Mouse (Mus musculus) heart, embryonic 15.5 days (tissue): ENCODE data around the gene Gzmg. TPM values are rescaled to one million over a fixed set of nuclear protein-coding genes. Genes with fewer than 3 reads are reported as not detected.
"Not testable (repeated sequence)": the region's sequence is repeated elsewhere in the genome, so short reads cannot be mapped to it uniquely, and the experiment has no call there.

Experiments used
- ATAC-seq: fragments of 200-750 bp; cut with Nextera tagmentation; replicated peaks from 2 replicates; pipeline ENCODE4 v1.8.0; 2017; ENCODE audit warnings: low read depth, moderate TSS enrichment; ENCODE audit not compliant: insufficient number of reproducible peaks, insufficient read depth, low FRiP score
- H3K27ac ChIP-seq: fragments of 300-500 bp; sonication (generic); 2 replicates; pipeline ENCODE4 v1.5.1; 2015; ENCODE audit warnings: mild to moderate bottlenecking, inconsistent platforms
- H3K27me3 ChIP-seq: fragments of 300-500 bp; sonication (generic); 2 replicates; pipeline ENCODE4 v1.6.1; 2015; ENCODE audit warnings: inconsistent platforms
- H3K36me3 ChIP-seq: fragments of 300-500 bp; sonication (generic); 2 replicates; pipeline ENCODE4 v1.6.1; 2015; ENCODE audit warnings: mild to moderate bottlenecking, inconsistent platforms
- H3K4me1 ChIP-seq: fragments of 300-500 bp; sonication (generic); replicated peaks from 2 replicates; pipeline ENCODE4 v1.6.1; 2015; ENCODE audit warnings: inconsistent platforms
- H3K4me2 ChIP-seq: fragments of 300-500 bp; sonication (generic); 2 replicates; pipeline ENCODE4 v1.6.1; 2015; ENCODE audit warnings: inconsistent platforms, mild to moderate bottlenecking, moderate library complexity
- H3K4me3 ChIP-seq: fragments of 300-500 bp; sonication (generic); 2 replicates; pipeline ENCODE4 v1.5.1; 2015; ENCODE audit warnings: mild to moderate bottlenecking, inconsistent platforms
- H3K9ac ChIP-seq: fragments of 300-500 bp; sonication (generic); 2 replicates; pipeline ENCODE4 v1.6.1; 2015; ENCODE audit warnings: mild to moderate bottlenecking, inconsistent platforms
- H3K9me3 ChIP-seq: fragments of 300-500 bp; sonication (generic); replicated peaks from 2 replicates; pipeline ENCODE4 v1.6.1; 2016; ENCODE audit warnings: inconsistent platforms
- whole genome bisulfite sequencing: fragments of 180-500 bp; shearing (Covaris S2); methylation state at CpG from one replicate; pipeline ENCODE4 v1.1.7; 2015; ENCODE audit warnings: mixed read lengths; 5-methylcytosine and 5-hydroxymethylcytosine counted together
- polyA plus RNA-seq: library from polyadenylated mRNA; unstranded; fragments of >200 nt; fragmentation: Nextera tagmentation; extraction: Ambion mirVana; gene quantifications from 2 replicates; pipeline ENCODE4 v1.2.1, GENCODE M21; 2015

Gzmg gene
- polyA plus RNA-seq, 1 experiment from 2014 or later, result not detected

DNA sequence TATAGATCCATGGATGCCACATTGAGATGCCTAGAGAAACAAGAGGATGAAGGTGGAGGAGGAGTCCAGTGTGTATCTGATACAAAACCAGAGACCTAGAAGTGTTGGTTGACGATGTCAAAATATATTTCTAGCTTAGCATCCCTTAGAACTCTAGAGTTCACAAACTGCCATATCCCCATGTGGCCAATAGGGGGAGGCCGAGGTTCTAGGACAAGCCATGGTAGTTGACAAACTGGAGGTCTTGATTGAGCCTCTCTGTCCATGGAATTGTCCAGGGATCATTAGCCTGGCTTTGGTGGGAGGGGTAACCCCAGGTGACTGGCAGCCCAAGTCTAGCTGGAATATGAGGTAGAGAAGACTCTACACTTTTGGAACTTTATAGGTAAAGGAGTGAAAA lies 4.0 kb downstream of the Gzmg start:
- Histone ChIP-seq H3K27ac (no peak overlapping the region), H3K4me2 (no peak overlapping the region), H3K9me3 (no peaks in the 10 kb centered on the region), H3K36me3 (no peaks in the 10 kb centered on the region), H3K9ac (no peak overlapping the region), H3K4me3 (no peak overlapping the region), H3K4me1 (no peaks in the 10 kb centered on the region), H3K27me3 (no peaks in the 10 kb centered on the region)
- WGBS, result 68% methylated on average over 2 of the region's 2 CpGs
- ATAC-seq, result no peak

DNA sequence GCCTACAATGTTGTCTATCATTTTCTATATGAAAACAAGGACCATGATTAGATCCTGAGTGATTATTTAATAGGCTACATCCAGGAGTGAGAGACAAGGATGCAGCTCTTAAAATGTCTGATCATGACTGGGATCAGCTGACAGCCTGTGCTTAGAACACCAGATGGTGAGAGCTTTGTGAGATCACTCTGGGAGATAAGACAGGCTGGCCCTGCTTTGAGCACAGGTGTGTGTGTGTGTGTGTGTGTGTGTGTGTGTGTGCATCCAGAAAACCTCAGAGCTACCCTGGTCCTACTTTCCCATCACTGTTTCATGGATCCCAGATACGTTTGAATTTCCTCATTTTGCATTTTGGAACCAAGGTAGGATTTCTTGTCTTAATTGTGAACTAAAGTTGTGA lies 25.7 kb downstream of the Gzmg start:
- not testable (repeated sequence) for H3K4me3 ChIP-seq, H3K27me3 ChIP-seq, H3K4me2 ChIP-seq, H3K9ac ChIP-seq, H3K9me3 ChIP-seq, H3K4me1 ChIP-seq, H3K27ac ChIP-seq, ATAC-seq, H3K36me3 ChIP-seq
- WGBS, result 78% methylated on average over 1 of the region's 1 CpGs

DNA sequence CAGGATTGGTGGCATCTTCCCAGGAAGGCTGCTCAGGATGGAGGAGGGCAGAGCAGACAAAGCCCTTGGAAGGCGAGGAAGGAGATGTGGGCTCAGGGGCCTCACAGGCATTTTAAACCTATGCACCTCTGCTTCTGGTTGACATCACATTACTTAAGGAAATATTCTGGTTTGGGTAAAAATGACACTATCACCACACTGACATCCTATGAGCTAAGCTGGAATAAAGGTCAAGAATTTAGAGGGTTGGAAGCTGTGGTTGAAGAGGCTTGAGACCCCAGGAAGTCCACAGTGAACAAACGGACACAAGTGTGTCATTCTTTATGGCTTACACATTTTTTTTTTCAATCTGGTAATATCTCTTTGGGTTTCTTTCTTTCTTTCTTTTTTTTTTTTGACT lies 26.9 kb downstream of the Gzmg start, which contains the start of gene Gzmd:
Gzmd (minus strand) TSS at position 101 of the 400 bp plus-strand sequence.
- H3K36me3 ChIP-seq, H3K27ac ChIP-seq, ATAC-seq, H3K9me3 ChIP-seq, H3K4me2 ChIP-seq, H3K4me1 ChIP-seq, H3K9ac ChIP-seq, H3K27me3 ChIP-seq, H3K4me3 ChIP-seq: not testable (repeated sequence)
- WGBS, result 71% methylated on average over 2 of the region's 2 CpGs

DNA sequence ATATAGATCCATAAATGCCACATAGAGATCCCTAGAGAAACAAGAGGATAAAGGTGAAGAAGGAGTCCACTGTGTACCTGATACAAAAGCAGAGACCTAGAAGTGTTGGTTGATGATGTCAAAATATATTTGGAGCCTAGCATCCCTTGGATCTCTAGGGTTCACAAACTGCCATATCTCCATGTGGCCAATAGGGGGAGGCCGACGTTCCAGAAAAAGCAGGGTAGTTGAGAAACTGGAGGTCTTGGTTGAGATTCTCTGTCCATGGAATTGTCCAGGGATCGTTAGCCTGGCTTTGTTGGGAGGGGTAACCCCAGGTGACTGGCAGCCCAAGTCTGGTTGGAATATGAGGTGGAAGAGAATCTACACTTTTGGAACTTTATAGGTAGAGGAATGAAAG lies 31.0 kb downstream of the Gzmg start:
- no peak overlapping the region for H3K27ac ChIP-seq
- no peaks in the 10 kb centered on the region for H3K9me3 ChIP-seq
- H3K4me2 ChIP-seq, result no peak overlapping the region
- ATAC-seq, result no peak
- H3K4me3 ChIP-seq, result no peak overlapping the region
- H3K27me3 ChIP-seq, result no peaks in the 10 kb centered on the region
- H3K4me1 ChIP-seq, result no peaks in the 10 kb centered on the region
- H3K9ac ChIP-seq, result no peak overlapping the region
- H3K36me3 ChIP-seq, result no peaks in the 10 kb centered on the region
- WGBS, result 44% methylated on average over 3 of the region's 3 CpGs

DNA sequence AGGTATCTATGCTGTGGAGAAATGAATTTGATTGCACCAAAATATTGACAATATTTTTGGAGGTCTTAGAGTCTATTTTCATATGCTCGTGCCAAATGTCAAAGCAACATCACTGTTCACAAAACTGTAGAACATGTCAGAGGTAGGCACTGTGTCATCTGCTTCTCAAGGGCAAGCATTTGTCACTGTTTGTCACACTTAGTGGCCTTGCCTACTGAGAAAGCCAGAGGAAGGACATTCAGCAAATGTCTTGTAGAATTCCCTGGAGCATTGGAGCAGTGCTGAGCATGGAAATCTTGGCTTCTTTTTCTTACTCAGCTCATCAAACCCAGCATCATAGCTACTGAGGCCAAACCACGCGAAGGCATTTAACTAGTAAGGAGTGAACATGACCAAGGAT lies 35.9 kb downstream of the Gzmg start:
- WGBS, result 85% methylated on average over 3 of the region's 3 CpGs
- Histone ChIP-seq H3K4me2 (no peak overlapping the region), H3K9ac (no peak overlapping the region), H3K36me3 (no peaks in the 10 kb centered on the region), H3K4me3 (no peak overlapping the region), H3K27ac (no peak overlapping the region), H3K27me3 (no peaks in the 10 kb centered on the region), H3K4me1 (no peaks in the 10 kb centered on the region), H3K9me3 (no peaks in the 10 kb centered on the region)
- ATAC-seq, result no peak

DNA sequence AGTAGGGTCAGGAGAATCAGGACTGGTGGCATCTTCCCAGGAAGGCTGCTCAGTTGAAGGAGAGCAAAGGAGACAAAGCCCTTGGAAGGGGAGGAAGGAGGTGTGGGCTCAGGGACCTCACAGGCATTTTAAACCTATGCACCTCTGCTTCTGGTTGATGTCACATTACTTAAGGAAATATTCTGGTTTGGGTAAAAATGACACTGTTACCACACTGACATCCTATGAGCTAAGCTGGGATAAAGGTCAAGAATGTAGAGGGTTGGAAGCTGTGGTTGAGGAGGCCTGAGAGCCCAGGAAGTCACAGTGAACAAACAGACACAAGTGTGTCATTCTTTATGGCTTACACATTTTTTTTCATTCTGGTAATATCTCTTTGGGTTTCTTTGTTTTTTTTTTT lies 38.9 kb downstream of the Gzmg start, which contains the start of gene Gzme:
Gzme (minus strand) TSS at position 101 of the 400 bp plus-strand sequence.
- Histone ChIP-seq H3K27ac (no peak within 1 kb of the TSS), H3K36me3 (no peaks in the 10 kb centered on the region), H3K27me3 (no peaks in the 10 kb centered on the region), H3K4me1 (no peaks in the 10 kb centered on the region), H3K9me3 (no peaks in the 10 kb centered on the region), H3K4me2 (no peak within 1 kb of the TSS), H3K9ac (no peak within 1 kb of the TSS), H3K4me3 (no peak within 1 kb of the TSS)
- no peak for ATAC-seq

DNA sequence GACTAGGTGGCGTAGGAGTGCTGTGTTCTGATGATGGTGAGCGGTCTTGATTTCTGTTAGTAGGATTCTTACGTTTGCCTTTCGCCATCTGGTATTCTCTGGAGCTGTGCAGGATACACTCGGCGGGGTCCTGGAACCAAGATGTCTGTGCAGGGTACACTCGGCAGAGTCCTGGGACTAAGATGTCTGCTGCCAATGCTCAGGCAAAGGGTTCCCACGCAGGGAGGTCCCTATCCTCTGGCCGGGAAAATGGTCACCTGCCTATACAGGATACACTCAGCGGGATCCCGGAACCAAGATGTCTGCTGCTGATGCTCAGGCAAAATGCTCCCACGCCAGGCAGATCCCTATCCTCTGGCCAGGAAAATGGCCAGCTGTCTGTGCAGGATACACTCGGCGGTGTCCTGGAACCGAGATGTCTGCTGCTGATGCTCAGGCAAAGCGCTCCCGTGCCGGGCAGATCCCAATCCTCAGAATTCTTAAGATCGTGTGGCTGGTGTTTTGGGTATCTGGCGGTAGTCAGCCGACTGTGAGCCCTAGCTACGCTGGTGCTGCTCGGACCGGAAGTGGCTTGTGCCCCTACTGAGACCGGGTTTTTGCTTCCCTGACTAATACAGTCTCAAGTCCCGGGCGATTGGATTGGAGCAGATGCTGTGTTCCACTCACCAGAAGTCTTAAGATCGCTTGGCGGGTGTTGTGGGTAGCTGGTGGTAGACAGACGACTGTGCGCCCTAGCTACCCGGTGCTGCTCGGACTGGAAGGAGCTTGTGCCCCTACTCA lies 43.7 kb downstream of the Gzmg start:
- H3K9me3 ChIP-seq, H3K4me2 ChIP-seq, H3K36me3 ChIP-seq, H3K27ac ChIP-seq, H3K27me3 ChIP-seq, H3K4me1 ChIP-seq, H3K9ac ChIP-seq, ATAC-seq, H3K4me3 ChIP-seq: not testable (repeated sequence)
- WGBS, result 83% methylated on average over 33 of the region's 33 CpGs

Other genes starting within 250 kb of the Gzmg start
- 8.9 and 9.6 TPM in 2 replicates for gene Cma1, start 214.9 kb downstream of the Gzmg start, polyA plus RNA-seq
- gene Cma2, start 208.6 kb downstream of the Gzmg start, polyA plus RNA-seq, result not detected in 2 replicates
- not detected in 2 replicates for gene Mcpt1, start 141.6 kb downstream of the Gzmg start, polyA plus RNA-seq
- not detected in 2 replicates for gene Mcpt9, start 129.1 kb downstream of the Gzmg start, polyA plus RNA-seq
- gene Mcpt2, start 117.5 kb downstream of the Gzmg start, polyA plus RNA-seq, result 0.19 TPM in 1 of 2 replicates, not detected in the other
- gene Mcpt4, start 97.3 kb downstream of the Gzmg start, polyA plus RNA-seq, result 0.75 and 0.88 TPM in 2 replicates
- 0.52 and 0.94 TPM in 2 replicates for gene Mcpt8, start 74.3 kb downstream of the Gzmg start, polyA plus RNA-seq
- gene Ctsg, start 57.0 kb downstream of the Gzmg start, polyA plus RNA-seq, result 0.19 and 0.33 TPM in 2 replicates
- gene Gzme, start 39.0 kb downstream of the Gzmg start, polyA plus RNA-seq, result not detected in 2 replicates
- not detected in 2 replicates for gene Gzmd, start 27.0 kb downstream of the Gzmg start, polyA plus RNA-seq
- gene Gzmn, start 15.0 kb upstream of the Gzmg start, polyA plus RNA-seq, result not detected in 2 replicates
- gene Gzmf, start 51.8 kb upstream of the Gzmg start, polyA plus RNA-seq, result not detected in 2 replicates
- not detected in 2 replicates for gene Gzmc, start 75.1 kb upstream of the Gzmg start, polyA plus RNA-seq
- 0.16 and 1.6 TPM in 2 replicates for gene Gzmb, start 102.7 kb upstream of the Gzmg start, polyA plus RNA-seq
- gene Atp12a, start 205.5 kb upstream of the Gzmg start, polyA plus RNA-seq, result 0.09 and 0.20 TPM in 2 replicates
- 1.8 and 2.1 TPM in 2 replicates for gene Rnf17, start 243.0 kb upstream of the Gzmg start, polyA plus RNA-seq